Mouse (Mus musculus): ENCODE results near the gene Lrg1.

DNA sequence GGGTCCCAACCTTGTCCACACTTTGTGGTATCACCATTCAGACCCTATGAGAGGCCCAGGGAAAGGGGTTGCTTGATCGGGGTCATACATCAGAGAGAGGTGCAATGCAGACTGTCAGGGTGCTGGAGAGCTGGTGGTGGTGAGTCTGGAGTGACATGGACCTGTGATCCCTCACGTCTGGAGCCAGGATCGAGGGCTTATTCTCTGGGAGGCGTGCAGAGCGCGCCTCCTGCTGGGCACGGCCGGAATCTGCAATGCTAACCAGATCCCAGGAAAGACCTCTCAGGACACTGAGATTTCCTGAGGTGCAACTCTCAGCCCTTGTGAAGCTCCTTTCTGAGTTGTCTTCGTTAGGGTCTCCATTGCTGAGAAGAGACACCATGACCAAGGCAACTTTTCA is 37.9 kb upstream of the Lrg1 start:
- TF ChIP-seq CTCF (IDR thresholded peaks at IDR 0.05; ENCODE audit: extremely low read depth, insufficient read depth, insufficient read length, insufficient replicate concordance) (peak; percentile 81), POLR2A (IDR thresholded peaks at IDR 0.05; ENCODE audit: low read depth, low read length) (no peak)
